Mouse (Mus musculus): ENCODE results near the gene Tk1.
A peak's percentile ranks its signal among the peaks of the same experiment; 100 is the strongest.
"Not testable (repeated sequence)": the region's sequence is repeated elsewhere in the genome, so short reads cannot be mapped to it uniquely, and the experiment has no call there.

The Tk1 gene

GRCm38 (mm10) chr11:117788481-117788880 lies 37.4 kb downstream of the Tk1 start:
- not testable (repeated sequence) for DNase-seq

GRCm38 (mm10) chr11:117786294-117786693 lies 39.6 kb downstream of the Tk1 start:
- DNase-seq = peak; percentile 75

GRCm38 (mm10) chr11:117783683-117784309 lies 42.1 kb downstream of the Tk1 start:
- DNase-seq = peak; percentile 32

- DNase-seq = peak; percentile 75
Observed at GRCm38 (mm10) chr11:117783089-117783488, 42.8 kb downstream of the Tk1 start.

- no peak for DNase-seq
Observed at GRCm38 (mm10) chr11:117782705-117783034, 43.2 kb downstream of the Tk1 start.

GRCm38 (mm10) chr11:117781993-117782704 lies 43.7 kb downstream of the Tk1 start, which contains the start of the genes Tmc8 and Tmc6:
Tmc8 (plus strand) TSS chr11:117782076.
Tmc6 (minus strand) TSS chr11:117782198.
- peak; percentile 66 for DNase-seq

GRCm38 (mm10) chr11:117781199-117781821 lies 44.6 kb downstream of the Tk1 start:
- DNase-seq = peak; percentile 82

- DNase-seq = peak; percentile 91
Observed at GRCm38 (mm10) chr11:117780582-117781111, 45.2 kb downstream of the Tk1 start.

- no peak for DNase-seq
Observed at GRCm38 (mm10) chr11:117780199-117780515, 45.7 kb downstream of the Tk1 start.

- peak; percentile 78 for DNase-seq
Observed at GRCm38 (mm10) chr11:117779434-117780198, 46.3 kb downstream of the Tk1 start.

- DNase-seq = peak; percentile 48
Observed at GRCm38 (mm10) chr11:117778851-117779433, 47.0 kb downstream of the Tk1 start.

- no peak for DNase-seq
Observed at GRCm38 (mm10) chr11:117778031-117778430, 47.9 kb downstream of the Tk1 start.

- DNase-seq = no peak
Observed at GRCm38 (mm10) chr11:117777111-117777510, 48.8 kb downstream of the Tk1 start.

GRCm38 (mm10) chr11:117776085-117776792 lies 49.7 kb downstream of the Tk1 start:
- DNase-seq = no peak

GRCm38 (mm10) chr11:117775540-117775939 lies 50.4 kb downstream of the Tk1 start:
- DNase-seq = no peak

- DNase-seq = no peak
Observed at GRCm38 (mm10) chr11:117774925-117775324, 51.0 kb downstream of the Tk1 start.

GRCm38 (mm10) chr11:117772352-117772751 lies 53.5 kb downstream of the Tk1 start:
- no peak for DNase-seq

GRCm38 (mm10) chr11:117770407-117770806 lies 55.5 kb downstream of the Tk1 start:
- DNase-seq = no peak

GRCm38 (mm10) chr11:117769683-117770047 lies 56.2 kb downstream of the Tk1 start:
- no peak for DNase-seq

- DNase-seq = no peak
Observed at GRCm38 (mm10) chr11:117768725-117769682, 56.9 kb downstream of the Tk1 start.

- no peak for DNase-seq
Observed at GRCm38 (mm10) chr11:117766275-117766674, 59.6 kb downstream of the Tk1 start.
